Mouse (Mus musculus) adrenal gland, postnatal 14 days (tissue): ENCODE measurements around the gene Scgb1b17. TPM values are rescaled to one million over a fixed set of nuclear protein-coding genes. Genes with fewer than 3 reads are reported as not detected.
"Not testable (repeated sequence)": the region's sequence is repeated elsewhere in the genome, so short reads cannot be mapped to it uniquely, and the experiment has no call there.

Source experiments
- DNase-seq: peaks from one replicate; pipeline ENCODE4 v3.0.0; 2021; ENCODE audit warnings: mixed read lengths
- long read RNA-seq, 2 experiments: library from polyadenylated mRNA; stranded (forward); transcript quantifications; one replicate each; pipeline ENCODE4 v2.0.0; 2021
- total RNA-seq: library from RNA; stranded (reverse); gene quantifications from 2 replicates; pipeline ENCODE4 v1.2.3, GENCODE M21; 2021

Scgb1b17 gene
- total RNA-seq: not detected in 2 replicates
- long read RNA-seq, experiment 1: 0 reads
- long read RNA-seq, experiment 2: 0 reads

DNA sequence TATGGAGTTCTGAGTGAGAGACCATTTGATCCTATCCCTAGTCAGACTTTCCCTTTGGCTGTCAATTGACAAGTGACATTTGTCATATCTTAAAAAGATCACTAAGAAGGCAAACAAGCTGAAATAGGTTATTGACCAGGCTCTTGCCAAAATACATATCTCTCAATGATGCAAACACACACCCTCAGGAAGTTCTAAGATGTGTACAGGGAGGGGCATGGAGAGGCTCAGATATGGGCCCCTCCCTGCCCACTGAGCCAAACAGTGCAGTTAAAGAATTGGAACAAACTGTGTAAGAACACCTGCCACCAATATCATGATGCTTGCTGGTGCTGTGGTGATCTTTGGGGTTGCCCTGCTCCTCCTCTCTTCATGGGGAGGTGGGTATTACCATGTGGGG, at the start of gene Scgb1b17:
Gene Scgb1b17, plus strand, starts transcription at position 301 of the 400 bp plus-strand sequence.
- not testable (repeated sequence) for DNase-seq

DNA sequence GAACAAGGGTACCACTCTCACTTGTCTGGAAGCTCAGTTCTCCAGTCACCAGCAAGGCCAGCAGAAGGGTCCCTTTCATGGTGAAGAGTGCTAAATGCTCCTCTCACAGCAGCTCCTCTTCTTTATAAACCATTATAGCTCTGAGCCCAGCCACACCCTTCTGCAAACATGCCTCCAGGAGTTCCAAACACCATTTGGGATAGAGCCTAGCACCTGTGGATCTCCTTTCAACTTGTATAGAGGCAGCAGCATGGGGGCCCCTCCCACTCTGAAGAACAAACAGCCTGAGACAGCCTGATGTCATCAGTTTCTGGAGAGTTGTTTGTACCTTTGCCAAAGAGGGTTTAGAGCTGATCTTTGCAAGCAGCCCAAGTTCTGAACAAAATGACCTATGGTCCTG, 6.8 kb upstream of the Scgb1b17 start, which contains the start of gene Scgb2b17:
Gene Scgb2b17, minus strand, starts transcription at position 101 of the 400 bp plus-strand sequence.
- not testable (repeated sequence) for DNase-seq

Other genes with a start within 250 kb of the Scgb1b17 start
- not detected in 2 replicates for gene Scgb2b15, start 233.8 kb upstream of the Scgb1b17 start, total RNA-seq
- gene Scgb1b15, start 226.9 kb upstream of the Scgb1b17 start, total RNA-seq: not detected in 2 replicates
- not detected in 2 replicates for gene Scgb2b17, start 6.9 kb upstream of the Scgb1b17 start, total RNA-seq
- gene Scgb2b18, start 110.4 kb downstream of the Scgb1b17 start, total RNA-seq: not detected in 2 replicates
- not detected in 2 replicates for gene Scgb1b18, start 122.1 kb downstream of the Scgb1b17 start, total RNA-seq
- not detected in 2 replicates for gene Scgb2b19, start 216.9 kb downstream of the Scgb1b17 start, total RNA-seq
- not detected in 2 replicates for gene Scgb1b19, start 223.8 kb downstream of the Scgb1b17 start, total RNA-seq